Mouse (Mus musculus) macrophage (primary cell): Measurements from ENCODE around the gene Olfr1211. TPM values are rescaled to one million over a fixed set of nuclear protein-coding genes. Genes with fewer than 3 reads are reported as not detected.

Experiments
- H3K27ac ChIP-seq: fragments of 350-480 bp; formaldehyde crosslinking; 2 replicates; pipeline ENCODE4 v1.9.0; 2021
- H3K36me3 ChIP-seq: fragments of 350-480 bp; formaldehyde crosslinking; 2 replicates; pipeline ENCODE4 v1.9.0; 2021; ENCODE audit errors: inconsistent target
- H3K4me3 ChIP-seq: fragments of 350-480 bp; formaldehyde crosslinking; 2 replicates; pipeline ENCODE4 v1.9.0; 2021; ENCODE audit errors: inconsistent target
- H3K79me2 ChIP-seq: fragments of 350-480 bp; formaldehyde crosslinking; 2 replicates; pipeline ENCODE4 v1.9.0; 2021; ENCODE audit errors: inconsistent target
- WGBS: methylation state at CpG from one replicate; pipeline ENCODE4 v1.1.7; 2026; ENCODE audit warnings: inconsistent platforms; ENCODE audit not compliant: missing documents; 5-methylcytosine and 5-hydroxymethylcytosine counted together
- polyA plus RNA-seq: library from polyadenylated mRNA; stranded (reverse); fragments of 250-400 nt; gene quantifications from 3 replicates; pipeline ENCODE4 v1.2.4, GENCODE M21; 2018; ENCODE audit warnings: inconsistent platforms
- total RNA-seq, 78 experiments: library from RNA; depleted of rRNA; stranded (reverse); fragments of 250-400 nt; gene quantifications; 1 replicate in 9 of 78; 2 replicates in 24 of 78; 3 replicates in 43 of 78; 4 replicates in 2 of 78; pipeline ENCODE4 v1.2.4; 2018; ENCODE audit warnings: inconsistent platforms in 56 of 78

Gene Olfr1211
- not detected for total RNA-seq (2018; cell fraction: chromatin; rRNA removed)
- total RNA-seq (2018; cell fraction: cytosol; rRNA removed), result not detected
- total RNA-seq (2018; cell fraction: nucleus; rRNA removed), result not detected
- polyA plus RNA-seq, result not detected in 3 replicates

- WGBS, result 94% methylated on average over 1 of the region's 1 CpGs
- Histone ChIP-seq H3K4me3 (no peak within 1 kb of the TSS), H3K36me3 (no peaks in the 10 kb centered on the region), H3K27ac (no peak within 1 kb of the TSS), H3K79me2 (no peaks in the 10 kb centered on the region)
These were observed at the start of gene Olfr1211 for GRCm38 (mm10) chr2:88938011-88938410. Olfr1211 (minus strand) TSS chr2:88938111.

GRCm38 (mm10) chr2:88980181-88980580 lies 42.3 kb upstream of the Olfr1211 start, which contains the start of gene Gm13762:
Gm13762 (minus strand) TSS chr2:88980281.
- Histone ChIP-seq H3K36me3 (no peaks in the 10 kb centered on the region), H3K27ac (no peak within 1 kb of the TSS), H3K4me3 (no peak within 1 kb of the TSS), H3K79me2 (no peaks in the 10 kb centered on the region)
- 73% methylated on average over 1 of the region's 1 CpGs for WGBS

GRCm38 (mm10) chr2:88953669-88954068 lies 15.8 kb upstream of the Olfr1211 start, which contains the start of gene Olfr1212:
Olfr1212 (plus strand) TSS chr2:88953969.
- no peak within 1 kb of the TSS for H3K27ac ChIP-seq
- no peaks in the 10 kb centered on the region for H3K79me2 ChIP-seq
- no peaks in the 10 kb centered on the region for H3K36me3 ChIP-seq
- H3K4me3 ChIP-seq, result no peak within 1 kb of the TSS

GRCm38 (mm10) chr2:88915057-88915456 lies 22.9 kb downstream of the Olfr1211 start, which contains the start of gene Olfr1209:
Olfr1209 (minus strand) TSS chr2:88915157.
- Histone ChIP-seq H3K27ac (no peak within 1 kb of the TSS), H3K79me2 (no peaks in the 10 kb centered on the region), H3K4me3 (no peak within 1 kb of the TSS), H3K36me3 (no peaks in the 10 kb centered on the region)
- 86% methylated on average over 3 of the region's 3 CpGs for WGBS

- H3K27ac ChIP-seq, result no peak within 1 kb of the TSS
- H3K36me3 ChIP-seq, result no peaks in the 10 kb centered on the region
- H3K4me3 ChIP-seq, result no peak within 1 kb of the TSS
- H3K79me2 ChIP-seq, result no peaks in the 10 kb centered on the region
These were observed 35.7 kb downstream of the Olfr1211 start, which contains the start of gene Olfr1208 for GRCm38 (mm10) chr2:88902211-88902610. Olfr1208 (minus strand) TSS chr2:88902311.

Other genes starting within 250 kb of the Olfr1211 start
- not detected in 3 replicates for gene Olfr1195, start 248.9 kb downstream of the Olfr1211 start, polyA plus RNA-seq
- not detected in 3 replicates for gene Olfr1196, start 233.5 kb downstream of the Olfr1211 start, polyA plus RNA-seq
- not detected in 3 replicates for gene Olfr1197, start 205.7 kb downstream of the Olfr1211 start, polyA plus RNA-seq
- gene Olfr1198, start 186.7 kb downstream of the Olfr1211 start, polyA plus RNA-seq, result not detected in 3 replicates
- not detected in 3 replicates for gene Olfr1199, start 177.6 kb downstream of the Olfr1211 start, polyA plus RNA-seq
- gene Olfr1200, start 167.6 kb downstream of the Olfr1211 start, polyA plus RNA-seq, result not detected in 3 replicates
- gene Olfr1201, start 145.1 kb downstream of the Olfr1211 start, polyA plus RNA-seq, result not detected in 3 replicates
- gene Olfr1202, start 123.6 kb downstream of the Olfr1211 start, polyA plus RNA-seq, result not detected in 3 replicates
- gene Olfr1205, start 108.4 kb downstream of the Olfr1211 start, polyA plus RNA-seq, result not detected in 3 replicates
- gene Olfr1204, start 88.8 kb downstream of the Olfr1211 start, polyA plus RNA-seq, result not detected in 3 replicates
- not detected in 3 replicates for gene Olfr1206, start 74.9 kb downstream of the Olfr1211 start, polyA plus RNA-seq
- not detected in 3 replicates for gene Olfr1208, start 35.8 kb downstream of the Olfr1211 start, polyA plus RNA-seq
- not detected in 3 replicates for gene Olfr1209, start 23.0 kb downstream of the Olfr1211 start, polyA plus RNA-seq
- gene Olfr1212, start 15.9 kb upstream of the Olfr1211 start, polyA plus RNA-seq, result not detected in 3 replicates
- gene Gm13762, start 42.2 kb upstream of the Olfr1211 start, polyA plus RNA-seq, result not detected in 3 replicates
- not detected in 3 replicates for gene Olfr1214, start 54.5 kb upstream of the Olfr1211 start, polyA plus RNA-seq
- gene Olfr1215, start 68.9 kb upstream of the Olfr1211 start, polyA plus RNA-seq, result not detected in 3 replicates
- not detected in 3 replicates for gene Olfr1216, start 80.2 kb upstream of the Olfr1211 start, polyA plus RNA-seq
- gene Olfr1217, start 94.0 kb upstream of the Olfr1211 start, polyA plus RNA-seq, result not detected in 3 replicates
- gene Olfr1218, start 123.1 kb upstream of the Olfr1211 start, polyA plus RNA-seq, result not detected in 3 replicates
- not detected in 3 replicates for gene Olfr1219, start 145.4 kb upstream of the Olfr1211 start, polyA plus RNA-seq
- not detected in 3 replicates for gene Olfr1220, start 168.7 kb upstream of the Olfr1211 start, polyA plus RNA-seq
- gene Olfr1221, start 179.2 kb upstream of the Olfr1211 start, polyA plus RNA-seq, result not detected in 3 replicates
- not detected in 3 replicates for gene Olfr1222, start 194.9 kb upstream of the Olfr1211 start, polyA plus RNA-seq
- not detected in 3 replicates for gene Olfr1223, start 213.4 kb upstream of the Olfr1211 start, polyA plus RNA-seq
- gene Olfr1224-ps1, start 226.0 kb upstream of the Olfr1211 start, polyA plus RNA-seq, result not detected in 3 replicates
- gene Olfr1225, start 236.6 kb upstream of the Olfr1211 start, polyA plus RNA-seq, result not detected in 3 replicates